Mouse (Mus musculus): Measurements from ENCODE around the gene Prpf8. TPM values are rescaled to one million over a fixed set of nuclear protein-coding genes. Genes with fewer than 3 reads are reported as not detected.

Gene Prpf8
- polyA plus RNA-seq, 1 experiment = 2.2 TPM

DNA sequence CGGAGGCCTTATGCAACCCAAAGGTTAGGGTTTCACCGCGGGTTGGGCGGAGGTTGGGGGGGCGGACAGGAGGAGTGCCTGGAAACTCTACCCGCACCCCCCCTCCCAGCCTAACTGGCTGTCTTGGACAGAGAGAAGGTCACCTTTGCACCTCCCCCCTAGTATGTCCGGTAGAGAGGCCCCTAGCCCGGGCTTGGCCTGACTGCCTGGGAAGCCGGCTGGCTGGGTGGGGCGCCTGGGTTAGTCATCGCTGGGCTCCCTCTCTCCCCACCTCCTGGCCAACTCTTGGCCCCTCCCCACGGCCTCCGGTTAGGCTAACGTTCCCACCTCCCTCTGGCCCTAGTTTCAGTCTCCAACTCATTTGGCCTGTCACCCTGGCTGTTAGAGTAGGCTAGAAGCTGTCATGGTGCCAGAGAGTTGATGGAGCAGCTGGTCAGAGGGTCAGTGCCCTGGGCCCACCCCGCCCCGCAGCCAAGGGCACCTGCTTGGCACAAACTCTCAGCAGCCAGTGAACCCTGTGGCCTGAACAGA is 24.3 kb upstream of the Prpf8 start:
- peaks cover 86% of the 10 kb centered on the region for H3K4me1 ChIP-seq (ENCODE audit: control insufficient read depth)

DNA sequence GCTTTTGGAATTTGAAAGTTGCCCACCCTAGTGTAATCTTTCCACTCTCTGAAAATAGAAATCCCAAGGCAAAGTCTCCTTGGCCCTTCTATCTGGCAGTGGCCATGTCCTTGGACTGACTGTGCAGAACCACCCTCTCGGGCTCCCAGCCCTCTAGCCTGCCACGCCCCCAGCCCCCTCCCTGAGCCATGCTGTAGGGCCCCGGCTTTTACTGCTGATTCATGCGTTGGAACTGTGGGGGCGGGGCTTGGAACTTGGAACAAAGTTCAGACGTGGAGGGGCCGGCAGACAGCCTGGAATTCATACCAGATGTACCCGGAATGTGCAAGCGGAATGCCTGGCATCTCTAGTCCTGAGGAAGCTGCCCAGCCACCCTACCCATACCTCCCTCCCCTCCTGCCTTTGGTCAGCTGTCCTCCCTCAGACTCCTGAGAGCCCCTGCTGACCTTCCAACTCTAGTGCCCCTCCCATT is 23.7 kb upstream of the Prpf8 start:
- Histone ChIP-seq H3K27me3 (ENCODE audit: control insufficient read depth) (no peaks in the 10 kb centered on the region), H3K4me3 (replicated peaks) (peak overlapping the region; percentile 74), H3K36me3 (ENCODE audit: control insufficient read depth) (peaks cover 48% of the 10 kb centered on the region), H3K4me1 (ENCODE audit: control insufficient read depth) (peaks cover 86% of the 10 kb centered on the region), H3K9me3 (ENCODE audit: control insufficient read depth, low read length) (peaks cover 3% of the 10 kb centered on the region)
- TF ChIP-seq GATA1 (IDR thresholded peaks at IDR 0.05; ENCODE audit: low read length) (no peak), TAL1 (IDR thresholded peaks at IDR 0.05; ENCODE audit: low read length) (no peak)

More for the DNA sequence above, 24.3 kb upstream of the Prpf8 start:
- Histone ChIP-seq H3K4me3 (replicated peaks) (peak overlapping the region; percentile 74), H3K36me3 (ENCODE audit: control insufficient read depth) (peaks cover 48% of the 10 kb centered on the region), H3K9me3 (ENCODE audit: control insufficient read depth, low read length) (peaks cover 3% of the 10 kb centered on the region), H3K27me3 (ENCODE audit: control insufficient read depth) (no peaks in the 10 kb centered on the region)
- TF ChIP-seq TAL1 (IDR thresholded peaks at IDR 0.05; ENCODE audit: low read length) (no peak), GATA1 (IDR thresholded peaks at IDR 0.05; ENCODE audit: low read length) (no peak)

DNA sequence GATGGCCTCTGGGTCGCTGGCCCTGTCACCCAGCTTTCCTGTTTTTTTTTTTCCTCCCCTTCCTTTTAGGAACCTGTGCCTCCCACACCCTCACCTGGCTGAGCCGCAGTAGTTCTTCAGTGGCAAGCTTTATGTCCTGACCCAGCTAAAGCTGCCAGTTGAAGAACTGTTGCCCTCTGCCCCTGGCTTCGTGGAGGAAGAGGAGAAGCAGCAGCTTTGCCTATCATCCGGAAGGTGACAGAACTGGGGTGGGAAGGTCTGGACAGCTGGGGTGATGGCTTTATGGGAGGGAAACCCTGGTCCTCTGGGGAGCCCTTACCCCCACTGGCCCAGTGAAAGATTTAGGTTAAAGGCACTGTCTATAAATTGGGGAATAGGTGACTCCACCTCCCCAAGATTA is 23.0 kb upstream of the Prpf8 start:
- peaks cover 3% of the 10 kb centered on the region for H3K9me3 ChIP-seq (ENCODE audit: control insufficient read depth, low read length)
- H3K36me3 ChIP-seq (ENCODE audit: control insufficient read depth) = peaks cover 48% of the 10 kb centered on the region
- H3K27me3 ChIP-seq (ENCODE audit: control insufficient read depth) = no peaks in the 10 kb centered on the region
- peak overlapping the region; percentile 74 for H3K4me3 ChIP-seq (replicated peaks)
- peaks cover 86% of the 10 kb centered on the region for H3K4me1 ChIP-seq (ENCODE audit: control insufficient read depth)
- no peak for TF ChIP-seq TAL1 (IDR thresholded peaks at IDR 0.05; ENCODE audit: low read length)
- TF ChIP-seq GATA1 (IDR thresholded peaks at IDR 0.05; ENCODE audit: low read length) = no peak

DNA sequence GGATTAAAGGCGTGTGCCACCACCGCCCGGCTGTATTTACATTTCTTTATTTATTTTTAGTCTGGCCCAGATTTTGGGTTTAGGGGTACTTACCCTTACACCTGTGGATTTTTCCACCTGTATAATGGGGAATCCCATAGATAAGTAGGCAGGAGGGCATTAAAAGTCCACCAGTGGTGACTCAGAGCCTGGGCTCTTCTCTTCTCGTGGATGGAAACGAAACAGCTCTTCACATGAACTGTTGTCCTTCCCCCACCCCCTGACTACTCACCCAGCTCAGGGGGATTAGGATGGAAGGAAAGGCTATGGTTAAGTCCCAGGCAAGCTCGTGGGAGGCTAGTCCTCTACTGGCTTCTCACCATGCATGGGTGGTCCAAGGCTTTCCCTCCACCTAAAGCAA is 22.2 kb upstream of the Prpf8 start:
- H3K4me3 ChIP-seq (replicated peaks) = peak overlapping the region; percentile 13
- H3K9me3 ChIP-seq (ENCODE audit: control insufficient read depth, low read length) = peaks cover 3% of the 10 kb centered on the region

DNA sequence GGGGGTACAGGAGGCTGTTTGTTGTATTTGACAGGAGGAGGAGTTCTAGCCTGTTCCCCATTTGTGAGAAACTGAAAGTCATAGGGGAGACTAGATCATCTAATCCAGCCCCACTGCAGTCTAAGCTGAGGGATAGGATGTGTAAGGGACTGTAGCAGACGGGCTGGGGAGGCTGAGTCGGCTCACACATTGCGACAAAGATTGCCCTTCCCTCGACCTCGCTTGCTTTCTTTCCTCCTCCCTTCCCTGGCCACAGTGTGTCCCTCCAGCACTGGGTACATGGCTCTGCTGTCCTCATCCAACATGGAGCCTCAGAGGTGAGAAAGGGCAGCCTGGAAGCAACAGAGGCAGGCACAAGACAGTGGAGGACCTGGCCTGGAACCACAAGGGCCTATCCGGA is 21.6 kb upstream of the Prpf8 start:
- Histone ChIP-seq H3K4me3 (replicated peaks) (peak overlapping the region; percentile 5), H3K36me3 (ENCODE audit: control insufficient read depth) (peaks cover 53% of the 10 kb centered on the region), H3K27me3 (ENCODE audit: control insufficient read depth) (no peaks in the 10 kb centered on the region), H3K4me1 (ENCODE audit: control insufficient read depth) (peaks cover 80% of the 10 kb centered on the region), H3K9me3 (ENCODE audit: control insufficient read depth, low read length) (peaks cover 3% of the 10 kb centered on the region)
- TF ChIP-seq TAL1 (IDR thresholded peaks at IDR 0.05; ENCODE audit: low read length) (no peak), GATA1 (IDR thresholded peaks at IDR 0.05; ENCODE audit: low read length) (no peak)

More for the DNA sequence above, 22.2 kb upstream of the Prpf8 start:
- H3K27me3 ChIP-seq (ENCODE audit: control insufficient read depth) = no peaks in the 10 kb centered on the region
- peaks cover 83% of the 10 kb centered on the region for H3K4me1 ChIP-seq (ENCODE audit: control insufficient read depth)
- TF ChIP-seq GATA1 (IDR thresholded peaks at IDR 0.05; ENCODE audit: low read length) (no peak), TAL1 (IDR thresholded peaks at IDR 0.05; ENCODE audit: low read length) (no peak)
- peaks cover 49% of the 10 kb centered on the region for H3K36me3 ChIP-seq (ENCODE audit: control insufficient read depth)

DNA sequence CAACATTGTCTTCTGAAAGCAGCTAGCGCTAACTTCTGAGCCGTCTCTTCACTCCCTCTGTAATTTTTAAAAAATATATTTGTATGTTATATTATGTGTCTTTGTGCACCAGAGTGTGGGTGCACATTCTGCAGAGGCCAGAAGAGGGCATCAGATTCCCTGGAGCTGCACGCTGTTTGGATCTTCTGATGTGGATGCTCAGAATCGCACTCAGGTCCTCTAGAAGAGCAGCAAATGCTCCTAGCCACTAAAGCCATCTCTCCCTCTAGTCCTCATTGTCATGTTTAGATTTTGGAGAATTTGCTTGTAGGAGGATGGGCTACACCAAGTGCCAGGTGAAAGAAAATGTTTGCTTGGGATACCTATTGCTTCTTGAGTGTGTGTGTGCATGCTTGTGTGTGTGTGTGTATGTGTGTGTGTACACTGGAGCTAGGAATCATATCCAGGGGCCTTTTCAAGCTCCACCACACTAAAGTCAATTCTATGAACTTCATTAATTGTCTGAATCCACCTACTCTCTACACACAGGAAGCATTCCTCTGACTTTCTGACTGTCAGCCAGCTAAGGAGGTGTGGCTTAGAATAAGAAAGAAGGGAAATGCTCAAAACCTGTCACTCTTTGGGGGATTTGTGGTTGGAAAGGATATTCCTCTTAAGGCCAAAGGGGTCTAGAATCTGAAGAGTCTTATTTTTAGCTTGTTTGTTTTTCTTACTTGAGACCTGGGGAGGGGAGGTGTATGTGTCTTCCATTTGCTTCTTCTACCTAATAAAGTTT is 19.7 kb upstream of the Prpf8 start:
- peaks cover 3% of the 10 kb centered on the region for H3K9me3 ChIP-seq (ENCODE audit: control insufficient read depth, low read length)
- H3K27me3 ChIP-seq (ENCODE audit: control insufficient read depth) = no peaks in the 10 kb centered on the region
- H3K4me1 ChIP-seq (ENCODE audit: control insufficient read depth) = peaks cover 75% of the 10 kb centered on the region
- H3K36me3 ChIP-seq (ENCODE audit: control insufficient read depth) = peaks cover 53% of the 10 kb centered on the region
- TF ChIP-seq GATA1 (IDR thresholded peaks at IDR 0.05; ENCODE audit: low read length) = no peak
- no peak for TF ChIP-seq TAL1 (IDR thresholded peaks at IDR 0.05; ENCODE audit: low read length)
- peak overlapping the region; percentile 69 for H3K4me3 ChIP-seq (replicated peaks)

DNA sequence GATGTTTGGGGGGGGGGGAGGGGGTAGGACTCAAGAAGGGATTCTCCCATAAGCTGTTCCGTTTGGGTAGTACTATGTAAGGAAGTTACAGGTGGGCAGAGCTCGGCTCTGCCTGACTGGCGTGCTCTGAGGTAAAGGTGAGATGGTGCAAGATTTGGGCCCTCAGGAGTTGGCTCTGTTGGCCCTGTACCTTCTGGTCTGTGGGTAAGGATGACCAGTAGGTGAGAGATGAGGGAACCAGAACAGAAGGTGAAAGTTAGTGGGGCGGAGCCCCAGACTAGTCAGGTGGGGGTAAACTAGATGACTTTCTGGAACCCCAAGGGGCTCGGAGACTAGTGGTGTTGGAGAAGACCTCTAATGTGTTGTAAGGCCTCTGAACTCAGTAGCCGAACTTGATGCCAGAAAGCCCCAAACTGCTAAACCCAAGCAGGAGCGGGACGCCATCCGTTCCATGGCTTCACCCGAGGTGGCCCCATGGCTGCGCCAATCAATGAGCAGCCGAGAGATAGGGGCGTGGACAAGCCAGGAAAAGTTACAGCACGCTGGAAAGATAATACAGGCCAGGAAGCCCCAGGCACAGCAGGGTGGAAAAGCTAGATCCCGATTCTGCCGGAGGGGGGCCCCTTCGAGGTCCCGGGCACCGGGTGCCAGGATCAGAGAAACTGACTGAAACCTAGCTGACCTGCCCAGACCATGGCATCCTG is 19.0 kb upstream of the Prpf8 start:
- peak; percentile 28; the same call in 1 of the 2 replicates for TF ChIP-seq GATA1 (IDR thresholded peaks at IDR 0.05; ENCODE audit: low read length)
- TF ChIP-seq TAL1 (IDR thresholded peaks at IDR 0.05; ENCODE audit: low read length) = no peak
- H3K36me3 ChIP-seq (ENCODE audit: control insufficient read depth) = peaks cover 49% of the 10 kb centered on the region
- peak overlapping the region; percentile 69 for H3K4me3 ChIP-seq (replicated peaks)
- peaks cover 3% of the 10 kb centered on the region for H3K9me3 ChIP-seq (ENCODE audit: control insufficient read depth, low read length)
- peaks cover 74% of the 10 kb centered on the region for H3K4me1 ChIP-seq (ENCODE audit: control insufficient read depth)
- no peaks in the 10 kb centered on the region for H3K27me3 ChIP-seq (ENCODE audit: control insufficient read depth)

DNA sequence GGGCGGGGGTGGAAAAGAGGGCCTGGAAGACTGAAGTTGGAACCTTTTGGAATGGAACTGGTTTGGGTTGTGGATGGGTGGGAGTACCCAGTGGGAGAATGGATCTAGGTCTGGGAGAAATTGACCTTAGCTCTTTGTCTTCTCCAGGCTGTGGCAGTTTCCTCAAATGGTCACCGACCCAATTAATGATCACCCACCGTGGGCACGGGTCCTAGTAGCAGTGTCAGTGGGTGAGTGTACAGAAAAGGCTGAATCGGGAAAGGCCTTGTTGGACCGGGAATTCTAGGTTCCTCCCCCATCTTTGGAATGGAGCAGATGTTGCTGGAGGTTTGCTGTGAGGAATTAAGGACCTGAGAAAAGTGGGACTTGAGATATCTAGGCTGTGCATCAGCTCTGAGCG is 18.2 kb upstream of the Prpf8 start:
- Histone ChIP-seq H3K4me3 (replicated peaks) (peak overlapping the region; percentile 69), H3K9me3 (ENCODE audit: control insufficient read depth, low read length) (peaks cover 3% of the 10 kb centered on the region), H3K36me3 (ENCODE audit: control insufficient read depth) (peaks cover 44% of the 10 kb centered on the region), H3K27me3 (ENCODE audit: control insufficient read depth) (no peaks in the 10 kb centered on the region), H3K4me1 (ENCODE audit: control insufficient read depth) (peaks cover 74% of the 10 kb centered on the region)
- TF ChIP-seq TAL1 (IDR thresholded peaks at IDR 0.05; ENCODE audit: low read length) (no peak), GATA1 (IDR thresholded peaks at IDR 0.05; ENCODE audit: low read length) (no peak; the same call in 1 of the 2 replicates)

DNA sequence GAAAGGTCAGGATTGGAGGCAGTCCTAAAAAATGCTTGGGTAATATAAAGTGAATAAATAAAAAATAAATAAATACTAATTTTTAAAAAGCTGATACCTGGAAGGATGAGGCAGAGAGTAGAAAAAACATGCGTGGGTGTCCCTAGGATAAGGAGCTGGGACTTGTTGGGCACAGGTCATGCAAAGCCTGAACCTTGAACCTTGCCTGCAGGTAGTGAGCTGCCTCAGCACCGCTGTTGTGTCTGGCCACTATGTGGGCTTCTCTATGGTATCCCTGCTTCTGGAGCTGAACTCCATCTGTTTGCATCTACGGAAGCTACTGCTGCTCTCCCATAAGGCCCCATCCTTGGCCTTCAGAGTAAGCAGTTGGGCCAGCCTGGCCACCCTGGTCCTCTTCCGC is 17.4 kb upstream of the Prpf8 start:
- no peak overlapping the region for H3K4me3 ChIP-seq (replicated peaks)
- no peaks in the 10 kb centered on the region for H3K27me3 ChIP-seq (ENCODE audit: control insufficient read depth)
- H3K9me3 ChIP-seq (ENCODE audit: control insufficient read depth, low read length) = peaks cover 3% of the 10 kb centered on the region
- peaks cover 35% of the 10 kb centered on the region for H3K36me3 ChIP-seq (ENCODE audit: control insufficient read depth)
- H3K4me1 ChIP-seq (ENCODE audit: control insufficient read depth) = peaks cover 67% of the 10 kb centered on the region
- TF ChIP-seq TAL1 (IDR thresholded peaks at IDR 0.05; ENCODE audit: low read length) (no peak), GATA1 (IDR thresholded peaks at IDR 0.05; ENCODE audit: low read length) (no peak)
